Mouse (Mus musculus): ENCODE measurements around the gene Zfp951.

DNA sequence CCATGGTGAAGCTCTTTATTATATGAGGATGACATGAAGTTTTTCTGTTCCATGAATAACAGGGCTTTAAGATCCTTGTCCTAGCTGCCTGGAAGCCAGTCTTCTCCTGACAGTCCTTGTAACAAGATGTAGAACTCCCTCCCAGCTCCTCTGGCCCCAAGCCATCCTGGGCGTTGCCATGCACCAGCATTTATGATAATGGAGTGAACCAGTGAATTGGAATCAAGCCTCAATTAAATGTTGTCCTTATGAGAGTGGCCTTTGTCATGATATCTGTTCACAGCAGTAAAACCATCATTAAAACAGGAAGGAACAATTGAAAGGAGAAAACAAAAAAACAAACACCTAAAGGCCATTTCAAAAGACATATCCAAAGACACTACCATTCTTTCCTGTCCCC is 30.3 kb downstream of the Zfp951 start:
- TF ChIP-seq TAL1 (conservative IDR thresholded peaks at IDR 0.05; ENCODE audit: low read depth, low read length) (no peak), CTCF (IDR thresholded peaks at IDR 0.05; ENCODE audit: low read depth, low read length) (no peak), GATA1 (IDR thresholded peaks at IDR 0.05; ENCODE audit: borderline replicate concordance, low read length) (no peak), GATA2 (IDR thresholded peaks at IDR 0.05; ENCODE audit: borderline replicate concordance, low read depth, low read length) (no peak)

All from G1E (cell line).